Mouse (Mus musculus) heart, postnatal 14 days (tissue): ENCODE results near the gene Timeless. TPM values are rescaled to one million over a fixed set of nuclear protein-coding genes. Genes with fewer than 3 reads are reported as not detected.
A peak's percentile ranks its signal among the peaks of the same experiment; 100 is the strongest.
"Not testable (repeated sequence)": the region's sequence is repeated elsewhere in the genome, so short reads cannot be mapped to it uniquely, and the experiment has no call there.

Experiments used
- DNase-seq, 2 experiments: peaks; one replicate each; pipeline ENCODE4 v3.0.0; 2021 to 2022
- intact Hi-C: fragments of 180-260 bp; cut with DNase I; formaldehyde crosslinking; loops from one replicate; pipeline ENCODE4 v1.15.1; 2025
- total RNA-seq, 2 experiments: library from RNA; stranded (reverse); gene quantifications; 2 replicates each; pipeline ENCODE4 v1.2.3; 2021

The Timeless gene
- total RNA-seq, 2 experiments from 2014 or later: 6.6 to 11.1 TPM

DNA sequence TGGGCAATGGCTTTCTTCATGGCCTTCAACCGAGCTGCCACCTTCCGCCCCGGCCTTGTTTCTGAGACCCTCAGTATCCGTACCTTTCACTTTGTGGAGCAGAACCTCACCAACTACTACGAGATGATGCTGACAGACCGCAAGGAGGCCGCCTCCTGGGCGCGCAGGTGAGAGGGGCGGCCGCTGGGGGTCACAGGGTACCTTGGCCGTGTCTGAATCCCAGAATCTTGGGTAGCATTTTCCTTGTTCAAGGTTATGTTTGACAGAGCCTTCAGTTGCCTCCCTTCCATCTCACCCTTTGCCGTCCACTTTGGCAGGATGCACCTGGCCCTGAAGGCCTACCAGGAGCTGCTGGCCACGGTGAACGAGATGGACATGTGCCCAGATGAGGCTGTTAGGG, 12.3 kb downstream of the Timeless start:
- no peak for DNase-seq
- intact Hi-C loops: no loop called here

DNA sequence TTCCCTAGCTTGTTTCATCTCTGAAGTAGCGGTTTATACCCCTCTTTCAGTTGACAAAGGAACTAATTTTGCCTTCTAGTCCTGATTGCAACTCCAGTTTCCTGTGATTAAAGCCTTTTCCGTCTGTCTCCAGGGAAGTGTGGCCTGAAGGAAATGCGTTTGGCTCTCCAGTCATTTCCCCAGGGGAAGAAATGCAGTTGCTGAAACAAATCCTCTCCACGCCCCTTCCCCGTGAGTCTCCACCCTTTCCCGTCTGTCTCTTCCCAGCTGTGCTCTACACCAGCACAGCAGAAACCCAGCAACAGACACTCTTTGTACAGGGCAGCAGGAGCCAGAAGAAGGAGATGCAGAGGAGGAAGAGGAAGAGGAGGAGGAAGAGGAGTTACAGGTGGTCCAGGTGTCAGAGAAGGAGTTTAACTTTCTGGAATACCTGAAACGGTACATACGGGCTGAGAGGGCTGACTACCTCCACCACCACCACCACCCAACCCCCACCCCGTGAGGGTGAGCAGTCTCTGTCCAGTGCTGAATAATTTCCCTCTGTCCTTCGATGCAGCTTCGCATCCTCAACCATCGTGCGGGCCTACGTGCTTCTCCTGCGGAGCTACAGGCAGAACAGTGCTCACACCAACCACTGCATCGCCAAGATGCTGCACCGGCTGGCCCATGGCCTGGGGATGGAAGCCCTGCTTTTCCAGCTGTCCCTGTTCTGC, 15.3 kb downstream of the Timeless start:
- DNase-seq: peak; percentile 58 to 69
- intact Hi-C loops: no loop called here

DNA sequence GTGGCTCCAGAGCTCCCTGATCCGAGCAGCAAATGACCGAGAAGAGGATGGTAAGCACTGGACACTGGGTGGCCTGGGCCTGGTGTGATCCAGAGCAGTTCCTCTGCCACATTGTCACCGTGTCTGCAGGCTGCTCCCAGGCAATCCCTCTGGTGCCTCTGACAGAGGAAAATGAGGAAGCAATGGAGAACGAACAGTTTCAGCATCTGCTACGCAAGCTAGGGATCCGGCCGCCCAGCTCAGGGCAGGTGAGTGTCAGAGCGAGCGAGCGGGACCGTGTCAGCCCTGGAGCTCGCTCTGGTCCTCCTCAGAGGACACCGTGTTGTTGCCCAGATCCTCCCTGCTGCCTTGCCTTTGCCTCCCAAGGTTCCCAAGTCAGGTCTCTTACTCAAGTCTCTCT, 18.7 kb downstream of the Timeless start:
- intact Hi-C loops: no loop called here
- no peak for DNase-seq

DNA sequence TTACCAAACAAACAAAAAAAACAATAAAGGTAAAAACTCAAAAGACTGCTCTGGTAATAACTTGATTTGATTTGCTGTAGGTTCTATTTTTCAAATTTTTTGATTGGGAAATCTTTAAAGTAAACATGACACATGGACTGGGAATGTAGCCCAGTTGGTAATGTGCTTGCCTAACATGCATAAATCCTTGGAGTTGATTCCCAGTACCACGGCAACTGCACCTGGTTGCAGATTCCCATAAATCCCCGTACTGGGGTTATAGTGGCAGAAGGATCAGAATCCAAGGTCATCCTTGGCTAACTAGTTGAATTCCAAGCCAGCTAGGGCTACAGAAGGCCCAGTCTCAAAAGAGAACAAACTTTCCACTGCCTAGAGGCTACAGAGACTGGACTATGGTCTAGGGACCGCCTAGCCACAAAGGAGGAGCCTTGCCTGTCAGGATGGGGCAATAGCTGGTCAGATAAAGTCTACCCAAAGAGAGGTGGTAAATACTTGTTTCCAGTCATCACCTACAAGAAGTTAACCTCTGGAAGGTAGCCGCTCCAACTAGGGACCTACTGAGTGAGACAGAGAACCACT, 21.9 kb downstream of the Timeless start, which contains the start of gene Apon:
Apon (plus strand) TSS at position 420 of the 579 bp plus-strand sequence.
- intact Hi-C loops: no loop called here
- no peak for DNase-seq

DNA sequence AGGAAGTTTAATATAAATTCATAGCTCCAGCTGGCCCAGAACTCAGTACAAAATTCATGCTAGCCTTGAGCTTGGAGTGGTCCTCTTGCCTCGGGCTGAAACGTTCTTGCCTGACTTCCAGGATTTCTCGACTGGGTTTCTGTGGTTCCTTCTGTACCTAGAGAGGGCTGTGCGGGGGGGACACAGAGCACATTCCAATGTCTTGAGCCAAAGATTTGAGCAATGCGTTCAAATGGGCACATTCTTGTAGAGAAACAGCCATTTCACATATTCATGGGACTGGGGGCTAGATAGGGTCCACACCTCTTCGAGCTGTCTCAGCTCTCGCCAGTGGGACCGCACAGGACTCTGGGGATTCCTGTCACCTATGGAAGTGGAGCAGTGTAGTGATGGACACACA, 24.1 kb downstream of the Timeless start:
- intact Hi-C loops: no loop called here
- no peak for DNase-seq

DNA sequence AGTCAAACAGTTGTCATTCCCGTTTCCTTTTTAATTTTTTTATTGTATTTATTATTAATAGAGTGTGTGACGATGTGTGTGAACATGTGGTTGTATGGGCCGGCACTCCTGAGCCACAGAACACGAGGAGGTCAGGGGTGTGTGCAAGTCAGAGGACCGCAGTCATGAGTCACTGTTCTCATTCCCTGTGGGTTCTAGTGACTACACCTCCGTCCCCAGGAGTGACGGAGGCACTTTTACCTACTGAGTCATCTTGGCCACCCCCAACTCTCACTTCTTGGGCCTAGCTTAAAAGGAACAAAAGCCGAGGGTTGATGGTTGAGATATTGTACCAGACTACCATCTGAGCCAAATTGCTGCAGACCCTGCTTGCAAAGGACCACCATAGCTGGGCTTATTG, 24.5 kb downstream of the Timeless start:
- intact Hi-C loops: no loop called here
- DNase-seq: no peak

DNA sequence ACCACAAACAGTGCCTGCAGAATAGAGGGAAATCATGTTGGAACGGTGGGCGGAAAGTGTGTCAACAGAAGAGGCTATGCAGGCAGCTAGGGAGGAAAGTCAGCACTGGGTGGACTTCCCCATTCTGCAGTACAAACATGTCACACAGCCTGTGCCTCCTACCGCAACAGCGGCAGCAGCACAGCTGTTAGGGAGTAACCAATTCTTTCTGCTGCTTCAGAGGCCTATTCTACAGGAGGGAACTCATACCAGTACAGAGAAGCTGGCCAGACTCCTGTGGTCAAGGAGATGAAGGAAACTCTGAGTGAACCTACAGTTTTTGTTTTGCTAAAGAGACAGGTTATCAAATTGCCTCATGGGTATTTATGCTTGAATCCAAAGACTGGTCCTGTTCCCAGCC, 27.1 kb downstream of the Timeless start:
- DNase-seq: no peak
- intact Hi-C loops: no loop called here

DNA sequence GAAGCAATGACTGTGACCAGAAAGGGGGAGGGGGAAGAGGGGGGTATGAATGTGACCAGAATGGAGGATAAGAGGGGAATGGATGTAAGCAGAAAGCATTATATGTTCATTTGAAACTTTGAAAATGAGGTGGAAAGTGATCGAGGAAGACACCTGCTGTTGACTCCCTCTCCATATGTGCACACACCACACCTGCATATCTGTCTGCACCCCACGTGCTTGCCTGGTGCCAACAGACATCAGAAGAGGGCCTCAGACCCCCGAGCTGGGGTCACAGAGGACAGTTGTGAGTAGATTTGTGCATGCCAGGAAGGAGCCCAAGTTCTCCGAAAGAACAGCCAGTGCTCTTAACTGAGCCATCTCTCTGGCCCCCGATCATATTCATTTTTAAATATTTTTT, 28.1 kb downstream of the Timeless start:
- DNase-seq: no peak
- intact Hi-C loops: no loop called here

DNA sequence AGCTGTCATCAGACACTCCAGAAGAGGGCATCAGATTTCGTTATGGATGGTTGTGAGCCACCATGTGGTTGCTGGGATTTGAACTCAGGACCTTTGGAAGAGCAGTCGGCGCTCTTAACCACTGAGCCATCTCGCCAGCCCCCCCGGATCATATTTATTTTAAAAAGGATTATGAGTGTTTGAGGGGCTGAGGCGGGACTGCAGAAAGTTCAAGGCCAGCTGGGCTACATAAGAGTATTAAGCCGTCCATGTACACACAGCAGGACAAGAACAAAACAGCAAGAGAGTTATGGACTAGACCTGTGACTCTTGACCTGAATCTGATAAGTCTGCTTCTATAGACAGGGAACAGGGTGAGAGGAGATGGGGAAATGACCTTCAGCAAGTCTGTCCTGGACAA, 28.5 kb downstream of the Timeless start:
- intact Hi-C loops, DNase-seq: not testable (repeated sequence)

DNA sequence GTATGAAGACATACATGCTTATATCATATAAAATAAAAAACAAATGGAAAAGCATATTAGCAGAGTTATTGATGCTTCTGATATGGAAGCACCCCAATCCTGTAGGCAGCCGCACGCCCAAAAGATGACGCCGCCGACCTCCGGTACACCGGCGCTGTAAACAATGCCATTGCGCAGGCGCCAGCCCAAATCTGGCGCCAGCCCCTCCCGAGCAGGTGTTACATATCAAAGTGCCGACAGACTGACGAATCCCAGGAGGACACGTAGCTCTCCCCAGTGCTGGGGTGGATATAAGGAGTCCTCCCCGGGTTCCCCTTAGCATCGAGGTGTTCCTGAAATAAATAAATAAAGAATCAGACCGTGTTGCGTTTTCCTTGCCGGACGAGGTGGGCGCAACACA, 30.4 kb downstream of the Timeless start:
- peak; percentile 34 to 38 for DNase-seq

DNA sequence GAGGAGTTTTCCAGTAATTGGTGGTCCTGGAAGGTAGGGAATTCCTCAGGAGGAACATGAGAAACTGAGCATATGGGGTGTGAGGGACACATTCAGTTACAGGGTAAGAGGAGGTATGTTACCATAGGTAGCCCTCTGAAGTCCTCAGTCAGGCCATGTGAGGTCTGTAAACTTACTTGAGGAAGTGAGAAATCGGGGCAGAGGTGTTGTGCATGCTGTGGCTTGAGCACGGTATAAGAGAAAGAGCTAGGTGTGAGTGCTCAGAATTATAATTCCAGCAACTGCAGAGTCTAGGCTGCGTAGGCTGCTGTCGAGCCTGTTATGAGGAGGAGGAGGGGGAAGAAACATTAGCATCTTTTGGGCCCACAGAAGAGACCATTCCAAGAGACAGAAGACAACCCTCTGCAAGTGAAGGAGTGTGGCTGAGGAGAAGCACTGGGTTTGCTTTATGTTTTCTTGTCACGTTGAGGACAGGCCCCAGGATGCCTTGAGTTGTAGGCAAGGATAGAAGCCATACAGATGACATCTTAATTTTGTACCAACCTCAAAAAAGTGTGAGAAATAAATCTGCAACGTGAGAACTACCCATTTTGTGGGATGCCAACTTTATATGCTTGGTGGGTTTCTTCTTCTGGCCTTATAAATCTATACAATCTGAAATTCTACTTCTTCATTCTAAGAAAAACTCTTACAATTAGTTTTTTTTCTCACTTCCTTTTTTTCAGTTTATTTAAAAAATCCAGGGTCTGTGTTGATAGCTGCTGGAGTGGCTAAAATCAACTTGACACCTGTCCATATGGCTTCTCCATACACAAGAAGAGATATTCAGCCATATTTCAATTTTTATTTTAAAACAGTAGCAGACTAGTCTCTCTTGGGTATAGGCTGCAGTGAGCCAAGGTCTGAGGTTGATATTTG, 31.8 kb downstream of the Timeless start:
- intact Hi-C loops: no loop called here
- no peak for DNase-seq

More for the DNA sequence above, 30.4 kb downstream of the Timeless start:
- intact Hi-C loops: no loop called here

DNA sequence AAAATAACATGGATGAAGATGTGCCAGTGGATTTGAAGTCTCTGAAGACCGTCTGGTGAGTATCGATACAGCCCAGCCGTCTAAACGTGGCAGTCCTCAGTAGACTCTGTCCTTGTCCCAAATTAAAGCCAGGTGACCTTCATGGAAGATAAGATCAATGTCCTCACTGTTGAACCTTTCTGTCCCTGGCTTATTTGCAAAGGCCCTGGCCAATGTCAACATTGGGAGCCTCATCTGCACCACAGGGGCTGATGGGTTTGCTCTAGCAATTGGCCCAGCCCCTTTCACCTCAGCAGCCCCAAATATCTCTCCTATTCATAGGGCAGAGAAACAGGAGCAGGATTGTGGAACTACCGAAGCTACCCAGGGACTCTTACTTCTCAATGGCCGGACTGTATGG, 36.5 kb downstream of the Timeless start, which contains the start of gene Apof:
Apof (plus strand) TSS at position 301 of the 400 bp plus-strand sequence.
- DNase-seq: no peak
- intact Hi-C loops: no loop called here

DNA sequence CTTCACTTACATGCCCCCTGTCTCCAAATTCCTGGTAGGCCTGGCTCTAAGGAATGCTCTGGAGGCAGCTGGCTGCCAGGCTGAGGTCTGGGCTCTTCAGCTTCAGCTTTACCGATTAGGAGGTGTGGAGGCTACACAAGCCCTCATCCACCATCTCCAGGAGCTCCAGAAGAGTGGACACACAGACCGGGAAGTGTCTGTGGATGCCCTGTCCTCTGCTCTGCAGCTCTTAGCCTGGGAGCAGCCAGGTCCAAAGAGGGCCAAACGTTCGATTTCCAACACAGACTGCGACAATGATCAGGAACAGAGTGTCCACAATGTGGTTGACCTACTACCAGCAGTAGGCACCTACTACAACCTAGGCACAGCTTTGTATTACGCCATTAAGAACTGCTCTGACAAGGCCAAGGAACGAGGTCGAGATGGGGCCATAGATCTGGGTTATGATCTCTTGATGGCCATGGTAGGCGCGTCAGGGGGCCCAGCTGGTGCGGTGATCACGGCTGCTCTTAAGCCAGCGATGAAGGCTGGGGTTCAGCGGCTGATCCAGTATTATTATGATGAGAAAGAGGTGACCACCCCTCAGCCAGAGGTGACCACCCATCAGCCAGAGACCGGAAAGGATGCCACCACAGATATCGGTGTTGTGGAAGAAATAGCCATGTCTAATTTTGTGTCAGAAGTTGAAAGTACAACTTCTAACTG, 37.5 kb downstream of the Timeless start:
- intact Hi-C loops: no loop called here
- DNase-seq: no peak

DNA sequence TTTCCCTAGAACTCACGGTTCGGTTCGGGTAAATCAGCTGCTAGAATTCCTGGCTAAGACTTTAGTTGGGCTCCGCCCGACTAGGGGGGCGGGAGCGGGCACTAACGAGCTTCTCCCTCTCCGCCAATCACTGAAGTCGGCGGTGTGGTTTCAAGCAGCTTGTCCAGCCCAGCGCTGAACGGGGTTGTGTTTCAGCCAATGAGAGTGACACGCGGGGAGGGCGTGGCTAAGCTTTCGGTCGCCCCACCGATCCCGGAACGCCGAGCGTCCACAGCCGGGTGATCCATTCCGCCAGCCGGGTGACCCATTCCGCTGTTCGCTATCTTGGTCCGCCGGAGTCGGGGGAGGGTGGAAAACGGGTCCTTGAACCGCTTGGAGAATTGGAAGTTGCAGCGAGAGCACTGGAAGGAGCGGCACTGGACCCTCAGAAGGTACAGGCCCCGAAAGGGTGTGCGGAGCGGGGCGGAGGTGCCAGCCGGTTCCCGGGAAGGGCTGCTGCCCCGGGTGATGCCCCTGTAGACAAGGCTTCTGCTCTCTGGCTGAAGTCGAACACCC, 38.5 kb downstream of the Timeless start, which contains the start of gene Stat2:
Stat2 (plus strand) TSS at position 273 of the 555 bp plus-strand sequence.
- DNase-seq: peak; percentile 96
- intact Hi-C loops: no loop called here

DNA sequence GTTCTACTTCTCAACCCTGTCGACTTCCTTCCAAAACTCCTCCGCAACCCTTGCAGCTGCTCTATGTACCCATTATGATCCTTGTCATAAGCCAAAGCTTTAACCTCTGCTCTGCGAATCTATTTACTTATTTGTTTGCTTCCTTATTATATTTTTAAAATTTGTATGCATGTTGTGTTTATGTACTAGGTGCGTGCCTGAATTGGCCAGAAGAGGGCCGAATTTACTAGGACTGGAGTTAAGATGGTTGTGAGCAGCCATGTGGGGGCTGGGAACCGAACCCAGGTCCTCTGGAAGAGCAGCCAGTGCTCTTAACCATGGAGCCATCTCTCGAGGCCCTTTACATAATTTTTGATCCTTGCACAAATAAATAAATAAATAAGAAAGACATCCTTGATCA, 39.0 kb downstream of the Timeless start:
- intact Hi-C loops: no loop called here
- DNase-seq: no peak

DNA sequence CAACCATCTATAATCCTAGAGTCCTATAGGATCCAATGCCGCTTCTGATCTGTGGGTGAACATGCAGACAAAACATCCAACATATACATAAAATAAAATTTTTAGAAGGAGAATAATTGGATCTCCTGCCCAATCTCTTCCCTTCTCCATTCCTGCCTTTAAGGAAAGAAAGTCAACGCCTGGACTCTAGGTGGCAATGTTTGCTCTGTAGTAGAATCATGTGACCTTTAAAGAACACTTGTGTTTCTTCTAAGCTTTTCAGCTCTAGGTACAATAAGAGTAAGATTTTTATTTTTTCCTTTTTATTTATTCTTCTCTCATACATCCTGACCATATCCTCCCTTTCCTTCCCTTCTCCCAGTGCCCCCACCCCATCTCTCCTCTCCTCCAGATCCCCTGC, 40.0 kb downstream of the Timeless start:
- intact Hi-C loops: no loop called here
- no peak for DNase-seq

DNA sequence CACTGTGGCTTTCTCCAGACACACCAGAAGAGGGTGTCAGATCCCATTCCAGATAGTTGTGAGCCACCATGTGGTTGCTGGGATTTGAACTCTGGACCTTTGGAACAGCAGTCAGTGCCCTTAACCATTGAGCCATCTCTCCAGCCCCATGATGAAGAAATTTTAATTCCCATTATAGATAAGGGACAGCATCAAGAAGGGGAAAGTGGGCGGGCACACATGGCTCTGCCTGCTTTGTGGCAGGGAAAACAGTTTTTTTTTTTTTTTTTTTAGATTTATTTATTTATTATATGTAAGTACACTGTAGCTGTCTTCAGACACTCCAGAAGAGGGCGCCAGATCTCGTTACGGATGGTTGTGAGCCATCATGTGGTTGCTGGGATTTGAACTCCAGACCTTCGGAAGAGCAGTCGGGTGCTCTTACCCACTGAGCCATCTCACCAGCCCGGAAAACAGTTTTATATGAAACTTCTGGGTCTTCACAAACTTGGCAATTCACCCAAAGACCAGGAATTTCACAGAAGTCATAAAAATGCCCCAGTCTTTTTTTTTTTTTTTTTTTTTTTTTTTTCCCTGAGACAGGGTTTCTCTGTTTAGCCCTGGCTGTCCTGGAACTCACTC, 41.1 kb downstream of the Timeless start:
- DNase-seq, intact Hi-C loops: not testable (repeated sequence)

DNA sequence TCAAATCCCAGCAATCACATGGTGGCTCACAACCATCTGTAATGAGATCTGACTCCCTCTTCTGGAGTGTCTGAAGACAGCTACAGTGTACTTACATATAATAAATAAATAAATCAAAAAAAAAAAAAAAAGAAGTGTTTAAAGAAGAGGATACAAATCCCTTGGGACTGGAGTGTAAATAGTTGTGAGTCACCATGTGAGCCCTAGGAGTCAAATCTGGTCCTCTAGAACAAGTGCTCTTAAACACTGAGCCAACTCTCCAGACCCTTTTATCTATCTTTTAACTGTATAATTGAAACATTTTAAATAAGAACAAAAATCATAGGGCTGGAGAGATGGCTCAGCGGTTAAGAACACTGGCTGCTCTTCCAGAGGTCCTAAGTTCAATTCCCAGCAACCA, 43.5 kb downstream of the Timeless start:
- DNase-seq, intact Hi-C loops: not testable (repeated sequence)

DNA sequence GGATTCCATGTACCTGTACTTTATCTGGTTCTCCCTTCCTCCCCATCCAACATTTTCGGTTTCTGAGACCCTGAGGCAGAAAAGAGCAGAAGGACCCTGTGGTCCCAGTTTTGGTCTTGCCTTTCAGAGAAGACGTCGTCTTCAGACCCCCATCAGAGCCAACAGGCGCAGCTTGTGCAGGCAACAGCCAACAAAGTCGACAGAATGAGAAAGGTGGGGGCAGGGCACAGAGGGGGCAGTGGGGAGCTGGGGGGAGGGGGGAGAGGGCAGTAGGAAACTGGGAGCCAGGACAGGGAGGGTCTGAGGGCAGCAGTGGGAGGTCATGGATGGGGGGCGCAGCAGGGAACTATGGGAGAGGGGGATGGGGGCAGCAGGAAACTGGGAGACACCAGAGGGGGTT, 46.3 kb downstream of the Timeless start:
- intact Hi-C loops: no loop called here
- no peak for DNase-seq

DNA sequence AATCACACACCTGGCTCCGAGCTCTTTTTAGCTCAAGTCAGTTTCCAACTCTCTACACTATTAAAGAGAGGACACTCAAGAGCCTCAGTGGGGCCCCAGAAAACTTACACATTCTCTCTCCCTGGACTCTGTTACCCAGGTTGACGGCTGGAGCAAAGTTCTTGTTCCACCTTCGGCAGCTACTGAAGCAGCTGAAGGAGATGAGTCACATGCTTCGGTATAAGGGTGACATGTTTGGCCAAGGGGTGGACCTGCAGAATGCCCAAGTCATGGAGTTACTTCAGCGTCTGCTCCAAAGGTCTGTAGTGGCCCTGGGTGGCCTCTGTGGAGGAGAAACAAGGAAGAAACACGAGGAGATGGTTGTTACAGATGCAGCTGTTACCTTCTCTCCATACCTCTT, 49.1 kb downstream of the Timeless start:
- no peak for DNase-seq
- intact Hi-C loops: no loop called here
